Mouse (Mus musculus) heart, postnatal 0 days (tissue): ENCODE measurements around the gene Scube2. TPM values are rescaled to one million over a fixed set of nuclear protein-coding genes. Genes with fewer than 3 reads are reported as not detected.

Source experiments
- ATAC-seq: fragments of 200-750 bp; cut with Nextera tagmentation; 2 replicates; pipeline ENCODE4 v1.8.0; 2017; ENCODE audit warnings: low read depth, moderate number of reproducible peaks, moderate library complexity; ENCODE audit not compliant: insufficient read depth
- DNase-seq: peaks from one replicate; pipeline ENCODE4 v3.0.0-alpha.2; 2016; ENCODE audit warnings: low spot score
- H3K27ac ChIP-seq: fragments of 300-500 bp; sonication (generic); 2 replicates; pipeline ENCODE4 v1.5.1; 2014; ENCODE audit warnings: low read depth, mild to moderate bottlenecking
- H3K27me3 ChIP-seq: fragments of 300-500 bp; sonication (generic); 2 replicates; pipeline ENCODE4 v1.6.1; 2014; ENCODE audit warnings: low read length, mixed read lengths; ENCODE audit not compliant: control insufficient read depth, insufficient read depth
- H3K36me3 ChIP-seq: fragments of 300-500 bp; sonication (generic); replicated peaks from 2 replicates; pipeline ENCODE4 v1.6.1; 2014; ENCODE audit warnings: low read length, mixed read lengths; ENCODE audit not compliant: control insufficient read depth, insufficient read depth
- H3K4me1 ChIP-seq: fragments of 300-500 bp; sonication (generic); 2 replicates; pipeline ENCODE4 v1.6.1; 2014; ENCODE audit warnings: antibody characterized with exemption; ENCODE audit not compliant: control insufficient read depth, insufficient read depth
- H3K4me2 ChIP-seq: fragments of 300-500 bp; sonication (generic); 2 replicates; pipeline ENCODE4 v1.6.1; 2014; ENCODE audit warnings: low read depth, mild to moderate bottlenecking, low read length, moderate library complexity
- H3K4me3 ChIP-seq: fragments of 300-500 bp; sonication (generic); 2 replicates; pipeline ENCODE4 v1.5.1; 2014; ENCODE audit warnings: low read depth, low read length
- H3K9ac ChIP-seq: fragments of 300-500 bp; sonication (generic); replicated peaks from 2 replicates; pipeline ENCODE4 v1.6.1; 2014; ENCODE audit warnings: low read depth, low read length, mixed read lengths
- H3K9me3 ChIP-seq: fragments of 300-500 bp; sonication (generic); replicated peaks from 2 replicates; pipeline ENCODE4 v1.6.1; 2016; ENCODE audit warnings: low read length; ENCODE audit not compliant: control insufficient read depth
- CTCF ChIP-seq: IDR thresholded peaks from 2 replicates; pipeline ENCODE4 v1.5.1; 2016; ENCODE audit warnings: antibody characterized with exemption, control low read depth, low read depth
- EP300 ChIP-seq: IDR thresholded peaks from 2 replicates; pipeline ENCODE4 v1.6.1; 2016; ENCODE audit warnings: antibody characterized with exemption, low read depth
- WGBS: fragments of 180-500 bp; shearing (Covaris S2); extraction: QIAGEN DNeasy Blood & Tissue Kit; methylation state at CpG from one replicate; pipeline ENCODE4 v1.1.7; 2014; 5-methylcytosine and 5-hydroxymethylcytosine counted together
- polyA plus RNA-seq: library from polyadenylated mRNA; unstranded; fragments of >200 nt; fragmentation: Nextera tagmentation; extraction: Ambion mirVana; gene quantifications from 2 replicates; pipeline ENCODE4 v1.2.1, GENCODE M21; 2015
- total RNA-seq: library from RNA; depleted of rRNA; stranded (reverse); fragments of >200 nt; gene quantifications from 2 replicates; pipeline ENCODE4 v1.2.3, GENCODE M21; 2014; ENCODE audit warnings: low replicate concordance

The Scube2 gene
- total and polyA plus RNA-seq, 2 experiments from 2014 or later: 8.3 to 16.8 TPM

DNA sequence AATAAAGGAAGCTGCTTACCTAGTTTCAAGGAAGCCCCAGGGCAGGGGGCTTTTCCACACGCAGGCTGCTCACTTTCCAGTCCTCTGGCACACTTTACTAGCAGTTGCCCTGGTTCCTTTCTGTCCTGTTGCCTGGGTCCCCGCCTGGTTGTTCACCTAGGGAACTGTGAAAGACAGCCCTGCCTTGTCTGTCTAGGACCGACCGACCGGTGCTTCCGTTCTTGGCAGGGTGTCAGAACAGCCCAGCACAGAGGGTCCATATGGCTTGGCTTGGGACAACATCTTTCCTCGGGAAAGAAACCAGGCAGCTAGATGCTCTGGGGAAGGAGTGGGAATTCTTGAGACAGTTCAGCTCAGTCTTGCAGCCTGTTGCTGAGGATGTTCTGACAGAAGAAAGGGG lies 82.2 kb downstream of the Scube2 start:
- H3K4me3 ChIP-seq: no peak overlapping the region
- no peaks in the 10 kb centered on the region for H3K36me3 ChIP-seq
- 27% methylated on average over 7 of the region's 7 CpGs for WGBS
- H3K4me1 ChIP-seq: peaks cover 5% of the 10 kb centered on the region; the same call in 1 of the 2 replicates
- H3K9me3 ChIP-seq: no peaks in the 10 kb centered on the region
- ATAC-seq (no peak), DNase-seq (no peak)
- no peak overlapping the region for H3K9ac ChIP-seq
- no peak overlapping the region for H3K4me2 ChIP-seq
- H3K27ac ChIP-seq: no peak overlapping the region
- H3K27me3 ChIP-seq: peaks cover 55% of the 10 kb centered on the region
- TF ChIP-seq CTCF (no peak), EP300 (no peak)

DNA sequence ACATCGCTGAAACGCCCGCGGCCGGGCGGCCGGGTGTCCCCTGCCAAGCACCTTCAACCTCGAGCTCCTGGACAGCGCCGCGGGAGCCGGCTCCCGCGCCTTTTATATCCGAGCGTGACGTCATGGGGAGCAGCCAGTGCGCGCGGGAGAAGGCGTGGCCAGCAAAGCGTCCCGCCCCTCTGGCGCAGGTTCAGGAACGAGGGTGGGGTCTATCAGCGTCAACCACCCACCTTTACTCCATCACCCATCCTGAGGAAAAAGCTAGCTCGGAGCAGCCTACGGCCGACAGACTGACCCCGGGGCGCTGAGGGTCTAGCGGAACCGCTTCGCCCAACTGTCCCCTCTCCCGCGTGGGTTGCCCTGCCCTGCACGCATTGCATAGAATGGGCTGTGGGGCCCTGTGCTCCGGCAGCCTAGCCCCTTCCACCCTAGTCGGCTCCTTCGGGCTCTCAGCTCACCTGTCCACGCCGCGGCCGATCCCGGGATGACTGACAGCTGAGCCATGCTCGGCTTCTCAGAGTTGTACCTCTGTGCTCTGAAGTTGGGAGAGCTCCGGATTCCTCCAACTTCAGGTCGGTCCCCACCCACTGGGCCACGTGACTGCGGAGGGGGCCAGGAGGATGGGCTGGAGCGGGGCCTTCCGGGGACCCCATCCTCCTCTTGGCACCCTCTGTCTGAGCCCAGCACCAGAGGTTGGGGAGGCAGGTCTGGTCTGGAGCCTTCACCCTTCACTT lies 83.8 kb downstream of the Scube2 start, which contains the start of gene Nrip3:
Nrip3 (minus strand) TSS at position 556 of the 734 bp plus-strand sequence.
- H3K9me3 ChIP-seq: no peaks in the 10 kb centered on the region
- H3K27ac ChIP-seq: no peak within 1 kb of the TSS
- peaks cover 5% of the 10 kb centered on the region; the same call in 1 of the 2 replicates for H3K4me1 ChIP-seq
- WGBS: 4% methylated on average over 51 of the region's 52 CpGs
- peak; percentile 86 for ATAC-seq
- H3K4me2 ChIP-seq: peak within 1 kb of the TSS; percentile 84
- no peaks in the 10 kb centered on the region for H3K36me3 ChIP-seq
- TF ChIP-seq CTCF (no peak), EP300 (no peak)
- 0 out of 2 replicates have a peak within 1 kb of the TSS, but pooled peaks have one; percentile 6 for H3K9ac ChIP-seq
- DNase-seq: peak; percentile 53
- H3K27me3 ChIP-seq: peaks cover 62% of the 10 kb centered on the region
- peak within 1 kb of the TSS; percentile 49 for H3K4me3 ChIP-seq

DNA sequence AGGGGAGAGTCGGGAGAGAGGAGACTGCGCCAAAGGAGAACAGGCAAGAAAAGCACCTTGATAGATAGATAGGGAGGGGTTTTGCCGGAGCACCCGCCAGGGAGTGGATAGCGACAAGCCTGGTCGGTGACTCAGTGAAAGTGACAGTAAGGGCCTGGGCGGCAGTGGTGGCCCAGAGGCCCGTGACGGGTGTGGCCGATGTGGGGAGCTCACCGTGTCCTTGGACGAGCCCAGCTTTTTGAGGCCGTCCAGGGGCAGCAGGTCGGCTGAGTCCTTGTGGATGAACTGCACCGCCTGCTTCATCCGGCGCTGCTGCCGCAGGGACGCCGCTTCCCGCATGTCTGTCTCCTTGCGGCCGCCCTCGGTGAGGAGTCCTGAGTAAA lies 84.4 kb downstream of the Scube2 start:
- Histone ChIP-seq H3K4me2 (peak overlapping the region; percentile 84), H3K9me3 (no peaks in the 10 kb centered on the region), H3K4me3 (peak overlapping the region; percentile 49), H3K36me3 (no peaks in the 10 kb centered on the region), H3K27ac (no peak overlapping the region), H3K4me1 (peaks cover 5% of the 10 kb centered on the region; the same call in 1 of the 2 replicates), H3K9ac (0 out of 2 replicates have a peak overlapping the region, but pooled peaks have one; percentile 6), H3K27me3 (peaks cover 62% of the 10 kb centered on the region)
- ATAC-seq: no peak; the same call in 1 of the 2 replicates
- DNase-seq: no peak
- no peak for TF ChIP-seq CTCF
- no peak for TF ChIP-seq EP300
- WGBS: 3% methylated on average over 24 of the region's 24 CpGs

DNA sequence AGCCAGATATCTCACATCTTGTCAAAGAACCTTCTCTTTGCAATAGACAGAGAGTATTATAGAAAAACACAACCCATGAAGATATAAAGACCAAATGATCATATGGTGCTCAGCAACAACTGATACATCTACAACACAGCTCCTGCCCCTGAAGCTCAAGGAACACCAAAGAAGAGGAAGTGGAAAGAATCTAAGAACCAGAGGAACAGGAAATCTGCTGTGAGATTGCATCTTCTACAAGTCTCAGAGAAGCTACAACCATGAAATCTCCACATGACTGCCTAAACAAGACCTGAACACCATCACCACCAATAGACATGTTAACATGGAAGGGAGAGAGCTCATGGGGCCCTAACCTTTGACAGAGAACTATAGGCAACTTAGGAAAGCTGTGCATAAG lies 93.2 kb downstream of the Scube2 start:
- Histone ChIP-seq H3K4me3 (no peak overlapping the region), H3K27me3 (0 out of 2 replicates have a peak, but pooled peaks cover 2% of the 10 kb centered on the region), H3K9ac (no peak overlapping the region), H3K27ac (no peak overlapping the region), H3K4me2 (no peak overlapping the region), H3K4me1 (no peaks in the 10 kb centered on the region), H3K36me3 (no peaks in the 10 kb centered on the region), H3K9me3 (no peaks in the 10 kb centered on the region)
- TF ChIP-seq CTCF: no peak
- TF ChIP-seq EP300: no peak
- no peak for DNase-seq
- ATAC-seq: no peak

DNA sequence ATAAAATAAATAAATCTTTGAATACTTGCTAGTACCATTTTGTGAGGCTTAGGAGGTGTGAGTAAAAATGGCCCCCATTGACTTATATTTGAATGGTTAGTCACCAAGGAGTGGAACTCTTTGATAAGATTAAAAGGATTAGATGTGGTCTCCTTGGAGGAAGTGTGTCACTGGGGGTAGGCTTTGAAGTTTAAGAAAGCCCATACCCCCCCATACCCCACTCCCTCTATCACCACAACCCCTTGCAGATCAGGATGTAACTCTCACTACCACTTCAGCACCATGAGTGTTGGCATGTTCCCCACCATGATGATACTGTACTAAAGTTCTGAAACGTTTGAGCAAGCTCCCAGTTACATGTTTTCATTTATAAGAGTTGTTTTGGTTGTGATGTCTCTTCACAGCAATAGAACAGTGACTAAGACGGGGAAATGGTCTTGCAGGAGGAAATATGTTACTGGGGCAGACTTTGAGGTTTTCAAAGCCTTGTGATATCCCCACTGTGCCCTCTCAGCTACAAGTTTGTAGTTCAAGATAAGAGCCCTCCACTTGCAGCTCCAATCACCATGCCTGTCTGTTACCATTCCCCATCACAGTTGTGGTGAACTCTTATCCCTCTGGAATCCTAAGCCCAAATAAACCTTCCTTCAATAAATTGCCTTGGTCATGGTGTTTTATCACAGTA lies 96.6 kb downstream of the Scube2 start:
- TF ChIP-seq CTCF (no peak), EP300 (no peak)
- 34% methylated on average over 2 of the region's 2 CpGs for WGBS
- H3K9me3 ChIP-seq: no peaks in the 10 kb centered on the region
- H3K36me3 ChIP-seq: no peaks in the 10 kb centered on the region
- H3K4me2 ChIP-seq: no peak overlapping the region
- ATAC-seq (no peak), DNase-seq (no peak)
- no peak overlapping the region for H3K4me3 ChIP-seq
- no peaks in the 10 kb centered on the region for H3K27me3 ChIP-seq
- H3K4me1 ChIP-seq: no peaks in the 10 kb centered on the region
- no peak overlapping the region for H3K9ac ChIP-seq
- no peak overlapping the region for H3K27ac ChIP-seq
